Mouse (Mus musculus): ENCODE results near the gene Caskin2.

The Caskin2 gene

DNA sequence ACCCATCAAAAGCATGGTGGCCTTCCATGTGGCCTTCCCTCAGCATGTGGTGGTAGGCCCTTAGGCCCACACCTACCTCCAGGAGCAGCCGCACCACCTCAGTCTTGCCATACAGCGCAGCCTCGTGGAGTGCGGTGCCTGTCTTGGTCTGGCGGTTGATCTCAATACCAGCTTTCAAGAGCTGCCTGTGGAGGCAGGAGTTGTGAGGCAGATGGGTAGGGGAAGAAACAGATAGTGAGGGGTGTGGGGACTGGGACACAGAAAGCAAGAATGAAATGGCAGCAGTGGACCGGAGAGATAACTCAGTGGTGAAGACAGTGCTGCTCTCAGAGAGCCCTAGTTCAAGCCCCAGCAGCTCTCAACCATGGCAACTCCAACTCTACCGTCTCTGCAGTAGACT, 8.4 kb downstream of the Caskin2 start:
- no peak for DNase-seq (ENCODE audit: low spot score)

DNA sequence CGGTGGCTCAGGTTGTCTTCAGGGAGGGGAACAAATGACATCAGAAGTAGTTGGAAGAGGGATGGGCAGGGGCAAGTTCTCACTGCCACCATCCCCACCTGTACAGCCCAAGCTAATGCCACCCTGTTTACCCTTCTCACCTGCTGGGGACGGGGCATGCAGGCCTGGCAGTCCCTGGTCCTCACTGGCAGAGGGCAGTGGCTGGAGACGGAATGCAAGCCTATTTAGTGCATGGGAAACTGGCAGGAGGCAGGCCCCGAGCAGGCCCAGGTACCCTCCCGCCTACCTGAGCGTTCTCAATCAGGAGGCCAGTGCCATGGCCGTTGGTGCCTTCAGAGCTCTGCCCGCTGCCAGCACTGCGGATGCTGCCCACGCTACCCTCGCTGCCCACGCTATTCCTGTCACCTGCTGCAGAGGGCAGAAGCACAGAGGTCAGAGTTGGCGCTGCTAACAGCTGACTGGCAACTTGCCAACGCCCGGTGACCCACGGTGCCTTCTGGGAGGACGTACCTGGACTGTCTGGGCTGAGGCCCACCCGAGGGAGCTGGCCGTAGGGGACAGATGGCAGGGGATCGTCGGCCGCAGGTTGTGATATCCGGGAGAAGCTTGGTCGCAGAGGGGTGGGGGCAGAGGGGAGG, 10.2 kb downstream of the Caskin2 start:
- DNase-seq (ENCODE audit: low spot score), result no peak

DNA sequence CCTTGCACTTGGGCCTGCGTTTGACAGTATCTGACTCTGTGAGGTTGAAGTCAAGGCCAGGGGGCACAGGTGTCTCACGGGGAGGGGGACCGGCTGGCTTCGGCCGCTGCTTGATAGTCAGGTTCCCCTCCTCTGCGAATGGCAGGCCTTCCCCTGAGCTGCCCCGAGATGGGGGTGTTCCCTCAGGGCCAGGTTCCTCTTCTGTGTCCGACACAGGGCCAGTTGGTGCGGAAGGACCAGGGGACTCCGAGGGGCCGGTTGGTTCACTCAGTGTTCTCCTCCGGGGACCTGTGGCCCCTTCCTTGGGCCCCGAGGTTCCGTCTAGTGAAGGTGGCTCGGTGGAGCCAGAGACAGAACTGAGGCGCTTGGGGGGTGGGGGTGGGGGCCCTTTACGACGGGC, 12.5 kb downstream of the Caskin2 start:
- DNase-seq (ENCODE audit: low spot score), result no peak

DNA sequence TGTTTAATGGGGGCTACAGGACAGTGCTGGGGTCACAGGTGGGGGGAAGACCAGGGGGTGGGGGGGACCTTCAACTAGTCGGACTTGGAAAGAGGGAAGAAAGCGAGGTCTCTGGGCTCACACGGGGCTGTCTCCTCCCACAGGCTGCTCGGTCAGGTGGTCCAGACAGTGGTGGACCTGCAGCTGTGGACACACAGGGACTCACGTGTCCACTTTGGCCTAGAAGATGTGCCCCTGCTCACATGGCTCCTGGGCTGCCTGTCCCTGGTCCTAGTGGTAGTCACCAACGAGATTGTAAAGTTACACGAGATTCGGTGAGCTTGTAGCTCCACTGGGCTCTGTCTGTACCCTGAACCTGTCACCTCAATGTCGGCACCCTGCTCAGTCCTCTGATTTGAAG, 15.8 kb downstream of the Caskin2 start:
- no peak for DNase-seq (ENCODE audit: low spot score)

DNA sequence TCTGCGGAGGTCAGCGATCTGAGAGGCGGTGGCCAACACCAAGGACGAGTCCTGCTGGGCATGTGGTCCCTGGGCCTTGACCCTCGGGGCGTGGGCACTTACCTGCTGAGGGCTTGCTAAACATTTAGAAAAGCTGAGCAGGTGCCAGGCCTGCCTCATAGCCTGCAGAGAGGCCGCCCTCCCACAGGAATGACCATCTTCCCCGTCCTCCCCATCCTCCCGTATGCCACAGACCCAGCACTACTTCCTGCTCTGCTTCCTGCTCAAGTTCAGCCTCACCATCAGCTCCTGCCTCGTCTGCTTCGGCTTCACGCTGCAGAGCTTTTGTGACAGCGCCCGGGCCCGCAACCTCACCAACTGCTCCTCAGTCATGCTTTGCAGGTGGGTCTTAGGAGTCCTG, 16.5 kb downstream of the Caskin2 start:
- DNase-seq (ENCODE audit: low spot score), result no peak

DNA sequence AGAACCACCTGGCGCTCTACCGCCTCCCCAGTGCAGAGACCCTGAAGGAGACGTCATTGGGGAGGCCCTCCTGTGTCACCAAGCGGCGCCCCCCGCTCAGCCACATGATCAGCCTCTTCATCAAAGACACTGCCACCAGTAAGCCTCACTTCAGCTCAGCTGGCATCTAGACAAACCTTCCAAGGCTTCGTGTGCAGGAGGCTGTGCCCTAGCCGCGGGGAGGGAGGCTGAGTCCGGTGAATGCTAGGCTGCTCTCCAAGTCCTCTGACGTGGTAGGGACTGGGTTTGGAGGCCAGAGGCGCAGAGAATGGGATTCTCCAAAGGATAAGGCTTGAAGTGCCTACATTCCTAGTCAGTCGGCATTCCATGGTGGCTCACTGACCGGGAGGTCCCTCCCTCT, 21.1 kb downstream of the Caskin2 start:
- no peak for DNase-seq (ENCODE audit: low spot score)

DNA sequence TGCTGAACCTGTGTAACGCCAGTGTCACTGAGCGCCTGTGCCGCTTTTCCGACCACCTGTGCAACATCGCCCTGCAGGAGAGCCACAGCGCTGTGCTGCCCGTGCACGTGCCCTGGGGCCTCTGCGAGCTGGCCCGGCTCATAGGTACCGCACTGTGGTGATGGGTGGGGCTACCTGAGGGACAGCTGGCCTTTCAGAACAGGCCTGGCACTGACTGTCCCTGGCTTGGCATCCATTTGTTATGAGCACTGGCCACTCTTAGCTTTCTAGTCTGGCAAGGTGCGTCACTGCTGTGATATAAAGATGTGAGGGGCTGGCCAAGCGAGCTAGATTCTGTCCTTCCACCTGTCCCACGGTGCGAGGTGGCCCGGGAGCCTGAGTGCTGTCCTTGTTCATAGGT, 21.5 kb downstream of the Caskin2 start:
- no peak for DNase-seq (ENCODE audit: low spot score)

DNA sequence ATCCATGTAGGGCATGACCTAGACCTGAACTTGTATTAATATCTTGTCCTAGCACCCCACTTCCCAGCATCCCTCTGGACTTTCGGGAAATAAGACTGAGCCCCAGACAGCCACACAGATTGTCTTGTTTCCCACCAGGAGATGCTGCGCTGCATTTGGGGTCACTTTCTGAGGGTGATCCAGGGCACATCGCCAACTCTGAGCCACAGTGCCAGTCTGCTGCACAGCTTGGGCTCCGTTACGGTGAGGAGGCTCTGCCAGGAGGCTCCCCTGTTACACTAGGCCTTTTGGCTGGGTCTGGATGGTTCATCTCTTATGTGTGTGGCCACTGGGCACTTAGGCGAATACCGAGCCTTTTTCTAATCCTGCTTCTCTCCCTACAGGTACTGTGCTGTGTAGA, 23.7 kb downstream of the Caskin2 start:
- no peak for DNase-seq (ENCODE audit: low spot score)

DNA sequence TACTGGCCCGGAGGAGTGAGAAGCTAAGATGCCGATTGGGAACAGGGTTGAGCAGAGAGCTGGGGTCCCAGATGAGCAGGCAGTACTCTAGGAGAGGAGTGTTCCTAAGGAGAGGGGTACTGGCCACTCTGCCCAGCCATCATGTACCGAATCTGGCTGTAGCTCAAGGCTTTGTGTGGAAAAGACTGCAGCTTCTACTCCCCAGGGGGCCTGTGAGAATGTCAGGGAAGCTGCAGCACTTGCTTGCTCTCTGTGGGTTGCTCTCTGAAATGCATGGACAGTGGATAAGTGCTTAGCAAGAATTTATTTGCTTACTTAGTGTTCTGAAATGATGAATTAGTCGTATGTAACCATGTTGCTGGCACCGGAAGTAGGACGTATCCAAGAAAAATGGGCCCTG, 27.0 kb downstream of the Caskin2 start:
- DNase-seq (ENCODE audit: low spot score), result no peak

DNA sequence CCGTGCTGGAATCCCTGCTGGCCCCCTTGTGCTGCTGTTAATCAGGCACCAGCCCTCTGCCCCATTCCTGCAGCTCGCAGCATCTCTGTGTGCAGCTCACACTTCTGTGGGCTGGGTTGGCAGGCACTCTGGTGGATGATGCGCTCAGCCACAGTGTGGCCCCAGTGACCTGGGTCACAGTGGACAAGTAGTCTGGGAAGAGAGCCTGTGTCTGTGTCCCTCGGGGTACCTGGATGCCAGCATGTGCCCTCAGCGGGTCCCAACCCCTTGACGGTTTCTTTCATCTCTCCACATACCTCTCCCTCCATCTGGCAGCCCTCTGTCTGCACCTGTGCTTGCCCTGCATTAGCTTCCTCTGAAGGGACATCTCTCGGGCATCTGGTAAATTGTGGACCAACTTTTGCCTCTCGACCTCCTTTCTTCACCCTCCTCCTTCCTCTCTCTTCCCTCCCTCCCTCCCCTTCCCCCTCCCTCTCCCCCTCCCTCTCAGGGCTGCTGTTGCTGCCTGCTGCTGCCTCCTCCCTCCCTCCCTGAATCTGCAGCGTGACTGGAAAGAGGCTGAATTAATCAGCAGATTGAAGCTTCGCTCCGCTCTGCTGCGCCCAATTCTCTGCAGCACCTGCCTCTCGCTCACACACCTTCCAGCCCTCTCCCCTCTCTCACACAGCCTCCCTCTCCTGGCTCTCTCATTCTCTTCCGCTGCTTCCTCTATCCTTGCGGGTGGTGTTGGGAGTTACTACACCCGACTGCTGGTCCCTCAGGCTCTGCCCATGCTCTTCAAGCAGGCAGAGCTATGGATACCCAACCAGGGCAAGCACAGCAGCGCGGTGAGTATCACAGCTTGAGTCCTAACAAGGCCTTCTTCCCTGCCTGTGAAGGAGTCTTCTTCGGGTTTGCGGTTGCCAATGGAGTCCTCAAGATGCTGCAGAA, 33.0 kb downstream of the Caskin2 start:
- DNase-seq (ENCODE audit: low spot score), result no peak

DNA sequence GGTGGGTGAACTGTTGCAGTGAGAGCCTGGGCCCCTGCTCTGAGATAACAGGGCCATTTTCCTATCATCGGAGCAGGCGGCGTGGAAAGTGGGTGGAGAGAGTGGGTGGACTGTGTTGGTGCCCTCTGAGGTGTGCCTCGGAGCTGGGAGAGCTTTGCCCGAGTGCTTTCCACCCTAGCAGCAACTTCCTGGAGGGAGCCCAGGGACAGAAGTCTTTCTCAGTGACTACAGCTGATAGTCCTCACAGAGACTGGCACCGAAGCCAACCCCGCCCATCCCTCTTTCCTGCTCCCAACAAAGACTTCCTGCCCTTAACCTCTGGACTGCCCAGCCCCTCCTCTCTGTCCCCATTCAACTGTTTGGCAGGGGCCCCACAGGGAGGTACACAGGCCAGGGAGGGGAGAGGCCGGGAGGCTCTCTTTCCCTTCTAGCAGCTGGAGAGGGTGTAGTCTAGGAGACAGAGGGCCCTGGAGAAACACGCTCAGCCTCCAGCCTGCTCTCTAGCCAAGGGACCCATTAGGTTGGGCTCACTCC, 34.3 kb downstream of the Caskin2 start:
- DNase-seq (ENCODE audit: low spot score), result peak; percentile 87

DNA sequence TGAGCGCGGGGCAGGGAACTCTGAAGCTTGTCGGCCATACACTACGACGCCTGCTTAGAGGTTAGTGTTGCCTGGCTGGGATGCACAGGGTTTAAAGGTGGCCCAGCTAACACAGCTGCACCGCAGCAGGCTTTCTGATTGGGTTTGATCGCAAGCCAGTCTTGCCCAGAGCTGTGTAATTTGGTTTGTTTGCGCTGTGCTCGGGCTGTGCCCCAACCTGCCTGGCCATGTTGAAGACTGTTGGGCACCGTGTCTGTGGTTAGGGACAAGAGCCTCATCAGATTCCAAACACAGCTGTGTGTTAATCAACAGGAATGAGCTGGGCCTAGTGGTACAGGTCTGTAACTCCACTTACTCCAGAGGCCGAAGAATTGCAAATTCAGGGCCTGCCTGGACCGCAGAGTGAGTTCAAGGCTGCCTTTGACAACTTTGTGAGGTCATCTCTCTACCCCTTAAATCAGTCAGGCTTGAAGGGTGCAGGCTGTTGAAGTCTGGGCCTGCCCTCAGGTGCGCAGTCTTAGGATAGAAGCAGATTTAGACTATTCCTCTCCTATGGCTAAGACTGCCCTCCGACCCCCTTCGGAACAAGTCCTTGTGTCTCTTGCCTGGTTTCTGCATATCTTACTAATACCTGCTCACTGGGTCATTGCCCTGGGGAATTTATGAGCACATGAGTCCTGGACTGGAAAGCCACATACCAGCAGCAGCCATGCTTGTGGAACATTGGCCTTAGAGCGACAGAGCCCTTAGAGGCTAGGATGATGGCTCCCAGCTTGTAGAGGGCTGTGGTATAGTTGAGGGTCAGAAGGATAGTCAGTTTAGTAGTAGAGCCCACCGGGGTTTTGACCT, 35.7 kb downstream of the Caskin2 start:
- DNase-seq (ENCODE audit: low spot score), result peak; percentile 87

DNA sequence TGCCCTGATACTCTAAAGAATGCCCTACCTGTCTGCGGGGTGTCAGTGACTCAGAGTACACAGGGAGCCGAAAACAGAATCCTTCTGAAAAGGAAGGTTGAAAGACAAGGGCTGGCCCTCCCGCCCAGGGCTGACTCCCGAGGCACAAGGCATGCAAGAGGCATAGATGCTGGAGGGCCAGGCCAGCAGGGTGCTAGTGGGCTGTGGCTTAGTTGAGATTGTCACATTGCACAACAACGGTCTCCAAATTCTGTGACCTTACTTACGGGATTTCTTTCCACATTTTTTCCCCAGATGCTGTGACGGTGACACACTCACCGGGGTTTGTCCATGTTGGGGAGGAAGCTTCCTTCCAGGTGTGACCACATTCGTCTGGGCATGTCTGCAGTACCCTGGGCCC, 36.5 kb downstream of the Caskin2 start:
- DNase-seq (ENCODE audit: low spot score), result no peak

DNA sequence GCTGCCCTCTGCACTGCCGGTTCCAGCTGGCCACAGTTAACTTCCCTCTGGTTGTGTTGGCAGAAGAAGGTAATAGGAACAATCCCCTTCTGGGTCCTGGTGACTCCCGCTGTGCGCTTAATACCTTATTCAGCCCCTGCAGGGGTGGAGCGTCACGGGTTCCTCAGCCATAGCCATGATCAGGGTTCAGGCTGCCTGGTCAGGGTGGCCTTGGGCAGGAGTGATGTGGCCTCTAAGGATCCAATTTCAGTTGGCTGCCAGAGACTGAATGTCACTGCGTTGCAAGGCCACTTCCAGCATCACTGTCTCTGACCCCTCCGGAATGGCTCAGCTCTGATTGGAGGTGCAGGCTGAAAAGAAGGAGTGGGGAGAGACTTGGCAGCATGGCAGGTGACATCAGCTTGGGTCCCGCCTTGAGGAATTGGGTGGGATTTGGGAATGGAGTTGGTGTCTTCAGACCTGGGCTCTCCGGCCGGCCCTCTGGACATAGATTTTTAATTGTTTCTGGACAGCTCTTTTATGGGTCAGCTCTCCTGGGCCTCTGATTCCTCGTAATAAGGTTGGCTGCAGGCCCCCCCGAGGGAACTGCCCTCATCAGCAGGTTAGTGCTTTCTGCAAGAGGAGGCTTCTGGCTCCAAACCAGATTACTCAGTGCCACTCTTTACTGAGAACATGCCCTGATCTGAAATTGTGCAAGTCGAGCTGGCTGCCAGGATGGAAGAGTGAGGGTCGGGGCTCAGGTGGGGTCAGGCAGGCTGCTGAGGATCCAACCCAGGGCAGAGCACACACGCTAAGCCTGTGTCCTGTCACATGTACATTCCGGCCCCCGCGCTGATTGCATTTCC, 37.4 kb downstream of the Caskin2 start:
- peak; percentile 35 for DNase-seq (ENCODE audit: low spot score)

DNA sequence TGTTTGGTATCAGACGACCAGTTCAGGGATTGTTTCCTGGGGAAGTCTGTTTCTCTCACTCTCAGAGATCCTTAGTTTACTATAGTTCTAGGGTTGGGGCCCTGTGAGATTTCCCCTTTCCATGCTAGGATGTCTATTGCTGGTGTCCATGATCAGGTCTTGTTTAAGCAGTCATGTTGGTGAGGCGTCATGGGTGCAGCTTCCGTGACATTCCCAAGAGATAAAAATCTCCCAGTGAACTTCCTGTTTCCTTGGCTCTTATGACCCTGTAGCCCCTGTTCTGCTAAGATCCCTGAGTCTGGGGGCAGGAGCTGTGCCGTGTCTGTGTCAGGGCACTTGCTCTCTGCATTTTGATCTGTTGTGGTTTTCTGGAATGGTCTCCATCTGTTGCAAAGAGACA, 38.8 kb downstream of the Caskin2 start:
- DNase-seq (ENCODE audit: low spot score), result no peak

DNA sequence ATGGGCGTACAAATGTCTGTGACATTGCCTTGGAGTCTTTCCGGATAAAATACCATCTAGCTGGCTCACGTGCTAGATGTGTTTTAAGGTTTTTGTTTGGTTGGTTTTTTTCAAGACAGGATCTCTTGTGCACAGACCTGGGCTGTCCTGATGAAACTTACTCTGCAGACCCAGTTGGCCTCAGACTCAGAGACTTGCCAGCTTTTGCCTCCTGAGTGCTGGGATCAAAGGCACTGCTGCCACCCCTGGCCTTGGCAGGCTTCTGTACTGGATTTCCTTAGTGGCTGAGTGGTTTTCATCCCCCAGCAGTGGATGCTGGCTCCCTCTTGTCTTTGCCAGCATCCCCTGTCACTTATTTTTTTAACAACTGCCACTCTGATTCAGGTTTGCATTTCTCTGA, 44.5 kb downstream of the Caskin2 start:
- no peak for DNase-seq (ENCODE audit: low spot score)

DNA sequence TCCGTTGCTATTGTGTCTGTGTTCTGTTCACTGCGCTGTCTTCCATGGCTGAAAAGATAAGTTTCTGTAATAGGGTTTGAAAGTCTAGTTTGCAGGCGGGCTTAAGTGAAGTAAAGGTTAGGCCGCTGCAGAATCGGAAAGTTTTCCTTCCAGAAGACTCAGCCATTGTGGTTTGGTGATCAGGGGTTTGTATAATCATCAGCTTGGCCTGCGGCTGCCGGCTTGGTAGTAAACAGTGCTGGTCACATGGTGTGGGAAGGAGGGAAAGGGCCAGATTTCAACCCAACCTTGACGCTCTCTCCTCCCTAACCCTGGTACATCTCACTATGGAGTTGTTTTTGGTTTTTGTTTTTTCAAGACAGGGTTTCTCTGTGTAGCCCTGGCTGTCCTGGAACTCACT, 46.5 kb downstream of the Caskin2 start:
- DNase-seq (ENCODE audit: low spot score), result no peak

DNA sequence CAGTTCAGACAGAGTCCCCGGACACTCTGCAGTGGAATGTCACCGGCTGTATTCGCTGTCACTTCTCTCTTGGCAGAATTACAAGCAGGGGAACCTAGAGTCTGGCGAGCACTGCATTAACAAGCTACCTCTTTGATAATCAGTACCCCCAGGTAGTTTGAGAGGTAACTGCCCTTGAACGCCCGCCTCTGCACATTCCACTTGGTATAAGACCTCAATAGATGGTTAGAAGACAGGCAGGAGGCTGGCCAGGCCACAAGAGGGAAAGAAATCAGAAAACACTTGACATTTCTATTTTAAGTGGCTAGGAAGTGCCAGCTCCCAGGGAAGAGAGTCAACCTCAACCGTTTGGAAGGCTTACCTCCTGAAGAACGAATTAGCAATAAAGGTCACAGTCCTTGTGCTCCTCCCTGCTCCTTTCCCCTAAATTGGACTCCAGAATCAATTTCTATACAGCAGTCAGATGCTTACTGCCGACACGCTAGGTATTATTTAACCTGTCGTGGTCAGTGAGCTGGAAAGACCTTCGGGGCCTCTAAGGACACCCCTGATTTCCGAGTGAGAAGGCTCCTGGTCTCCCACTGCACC, 47.0 kb downstream of the Caskin2 start:
- no peak for DNase-seq (ENCODE audit: low spot score)

DNA sequence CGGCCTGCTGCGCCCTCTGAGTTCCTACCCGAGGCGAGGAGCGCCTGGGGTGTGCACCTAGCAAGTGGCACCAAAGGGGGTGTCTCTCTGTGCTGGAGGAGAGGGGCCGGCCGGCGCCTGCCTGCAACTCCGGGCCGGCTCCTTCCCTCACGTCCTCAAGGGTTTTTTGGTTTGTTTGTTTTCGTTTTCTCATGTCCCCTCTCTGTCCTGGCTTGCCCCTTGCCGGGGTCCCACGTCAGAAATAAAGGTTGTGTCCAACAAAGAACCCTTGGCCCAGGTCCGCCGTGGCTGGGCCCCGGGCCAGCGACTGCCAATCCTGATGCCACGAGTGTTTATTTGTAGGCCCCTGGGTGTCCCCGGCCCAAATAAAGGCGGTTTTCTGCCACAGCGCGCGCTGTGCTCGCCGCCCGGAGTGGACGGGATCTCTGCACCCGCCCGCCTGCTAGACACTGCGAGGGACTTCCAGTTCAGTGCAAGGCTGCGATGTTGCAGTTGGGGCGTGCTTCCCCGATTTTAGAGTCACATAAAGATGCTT, 47.8 kb downstream of the Caskin2 start:
- DNase-seq (ENCODE audit: low spot score), result peak; percentile 41

DNA sequence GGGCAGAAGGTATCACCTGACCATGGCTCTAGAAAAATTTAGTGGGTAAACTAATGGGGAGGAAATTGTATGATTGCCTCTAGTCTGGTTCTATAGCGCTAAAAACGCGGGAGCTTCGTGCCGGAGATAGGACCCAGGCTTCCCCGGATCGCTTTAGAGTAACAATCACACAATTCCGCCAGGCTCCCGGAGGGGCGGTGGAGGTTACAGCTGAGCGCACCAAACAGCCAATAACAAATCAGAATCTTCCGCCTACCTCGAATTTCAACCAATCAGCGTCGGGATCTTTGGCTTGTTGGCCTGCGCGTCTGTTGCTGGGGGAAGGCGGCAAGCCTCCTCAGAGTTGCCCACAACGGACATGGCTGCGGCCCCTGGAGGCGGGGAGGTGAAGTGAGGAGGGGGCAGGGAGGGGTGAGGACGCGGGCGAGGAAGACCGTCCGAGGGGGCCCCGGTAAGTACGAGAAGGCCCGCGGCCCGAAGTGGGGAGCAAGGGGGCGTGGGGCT, 48.3 kb downstream of the Caskin2 start, which contains the start of gene Tmem94:
Gene Tmem94, plus strand, starts transcription at position 331 of the 504 bp plus-strand sequence.
- DNase-seq (ENCODE audit: low spot score), result peak; percentile 96

Data from urinary bladder, postnatal 14 days (tissue).